Mouse (Mus musculus) adrenal gland, postnatal 10 days (tissue): ENCODE results near the gene Akap2. TPM values are rescaled to one million over a fixed set of nuclear protein-coding genes. Genes with fewer than 3 reads are reported as not detected.
A peak's percentile ranks its signal among the peaks of the same experiment; 100 is the strongest.

Experiments
- DNase-seq: peaks from one replicate; pipeline ENCODE4 v3.0.0; 2021; ENCODE audit warnings: mixed read lengths
- total RNA-seq, 2 experiments: library from RNA; stranded (reverse); gene quantifications; 2 replicates each; pipeline ENCODE4 v1.2.3; 2021

Akap2 gene
- total RNA-seq, 2 experiments from 2014 or later: 87.7 to 92.0 TPM

- peak; percentile 29 for DNase-seq
Observed at GRCm38 (mm10) chr4:57914193-57915190, 197.0 kb downstream of the Akap2 start.

- DNase-seq: peak; percentile 59
Observed at GRCm38 (mm10) chr4:57915216-57915965, 197.9 kb downstream of the Akap2 start.

- peak; percentile 77 for DNase-seq
Observed at GRCm38 (mm10) chr4:57916201-57916661, 198.8 kb downstream of the Akap2 start, which contains the start of gene D630039A03Rik. Gene D630039A03Rik (minus strand): TSS chr4:57916297.

- DNase-seq: no peak
Observed at GRCm38 (mm10) chr4:57916711-57917110, 199.3 kb downstream of the Akap2 start.

- DNase-seq: no peak
Observed at GRCm38 (mm10) chr4:57919494-57920423, 202.3 kb downstream of the Akap2 start.

- DNase-seq: no peak
Observed at GRCm38 (mm10) chr4:57920522-57920921, 203.1 kb downstream of the Akap2 start.

- peak; percentile 42 for DNase-seq
Observed at GRCm38 (mm10) chr4:57922171-57922570, 204.7 kb downstream of the Akap2 start.

GRCm38 (mm10) chr4:57924556-57925071, 207.2 kb downstream of the Akap2 start:
- no peak for DNase-seq

- DNase-seq: no peak
Observed at GRCm38 (mm10) chr4:57927464-57928205, 210.2 kb downstream of the Akap2 start.

GRCm38 (mm10) chr4:57930559-57931170, 213.2 kb downstream of the Akap2 start:
- no peak for DNase-seq

- DNase-seq: no peak
Observed at GRCm38 (mm10) chr4:57934181-57934580, 216.7 kb downstream of the Akap2 start.

- DNase-seq: no peak
Observed at GRCm38 (mm10) chr4:57937292-57937691, 219.8 kb downstream of the Akap2 start.

GRCm38 (mm10) chr4:57940631-57941030, 223.2 kb downstream of the Akap2 start:
- no peak for DNase-seq

- DNase-seq: no peak
Observed at GRCm38 (mm10) chr4:57942892-57943291, 225.4 kb downstream of the Akap2 start.

Other genes starting within 250 kb of the Akap2 start
- 10 to 100 TPM; 41.1 to 45.9 TPM for gene Pakap, start 149.5 kb upstream of the Akap2 start, total RNA-seq
- 1 to 10 TPM; 6.3 to 6.7 TPM for gene D630039A03Rik, start 198.6 kb downstream of the Akap2 start, total RNA-seq
- 100 to 1,000 TPM; 234 to 247 TPM for gene Txn1, start 238.8 kb downstream of the Akap2 start, total RNA-seq